Mouse (Mus musculus) right cerebral cortex, adult 2 months (tissue): Measurements from ENCODE around the gene Dnah17.

ENCODE experiments used
- DNase-seq, 2 experiments: peaks; one replicate each; pipeline ENCODE4 v3.0.0; 2021 to 2022; ENCODE audit warnings: low spot score in 2 of 2

The Dnah17 gene

GRCm38 (mm10) chr11:117972656-117973558, 157.5 kb downstream of the Dnah17 start:
- DNase-seq = no peak
